Mouse (Mus musculus) lung, adult 2 months (tissue): ENCODE results near the gene Fbf1.

Experiments used
- CTCF ChIP-seq: fragments of 200-500 bp; IDR thresholded peaks from 2 replicates; pipeline ENCODE4 v1.5.1; 2011; ENCODE audit warnings: mild to moderate bottlenecking, low read length, control low read depth; ENCODE audit not compliant: insufficient read depth
- POLR2A ChIP-seq: fragments of 200-500 bp; IDR thresholded peaks from 2 replicates; pipeline ENCODE4 v1.6.1; 2011; ENCODE audit warnings: low read depth, mild to moderate bottlenecking, control low read depth, low read length, borderline replicate concordance; ENCODE audit errors: extremely low read depth

DNA sequence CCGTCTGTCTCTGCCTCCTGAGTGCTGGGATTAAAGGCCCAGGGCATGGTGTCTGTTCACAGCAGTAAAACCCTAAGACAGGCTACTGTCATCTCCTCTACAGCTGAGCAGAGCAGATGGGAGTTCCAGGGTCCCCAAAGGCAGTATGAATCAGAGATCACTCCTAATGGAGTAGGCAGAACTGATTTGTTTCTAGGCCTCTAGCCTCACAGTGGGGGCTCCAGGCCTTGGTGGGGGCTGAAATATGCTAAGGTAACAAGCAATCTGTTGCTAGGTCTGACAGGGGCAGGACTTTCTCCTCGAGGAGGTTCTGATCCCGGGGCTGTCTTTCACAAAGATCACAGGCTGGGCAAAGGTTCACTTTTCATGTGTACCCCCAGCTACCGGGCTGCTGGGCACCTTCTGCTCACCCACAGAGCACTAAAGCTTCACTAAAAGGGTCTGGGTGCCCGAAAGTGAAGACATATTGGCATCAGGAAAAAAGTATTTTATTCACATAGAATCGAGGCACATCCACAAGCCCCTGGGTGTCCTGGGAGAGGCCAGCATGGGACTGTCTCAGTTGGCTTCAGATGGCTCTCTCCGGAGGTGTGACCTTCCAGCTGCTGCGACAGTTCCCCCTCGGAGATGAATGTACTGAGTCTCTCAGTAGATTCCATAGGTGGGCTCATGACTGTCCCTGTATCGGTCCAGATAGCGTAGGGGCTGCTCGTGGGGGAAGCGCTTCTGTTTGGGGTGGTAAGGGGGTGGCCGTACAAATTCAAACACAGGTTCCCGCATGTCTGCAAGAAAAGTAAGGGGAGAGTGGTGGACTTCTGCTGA is 36.4 kb downstream of the Fbf1 start:
- TF ChIP-seq CTCF (no peak), POLR2A (no peak)
